Mouse (Mus musculus) lung, embryonic 15.5 days (tissue): ENCODE results near the gene B3gnt8. TPM values are rescaled to one million over a fixed set of nuclear protein-coding genes. Genes with fewer than 3 reads are reported as not detected.

Source experiments
- ATAC-seq: fragments of 200-750 bp; cut with Nextera tagmentation; 2 replicates; pipeline ENCODE4 v1.8.0; 2017; ENCODE audit warnings: moderate number of reproducible peaks, borderline replicate concordance; ENCODE audit not compliant: low FRiP score, low TSS enrichment; ENCODE audit errors: extremely low read depth
- H3K27ac ChIP-seq: fragments of 300-500 bp; sonication (generic); 2 replicates; pipeline ENCODE4 v1.5.1; 2015; ENCODE audit warnings: moderate library complexity, mild to moderate bottlenecking, inconsistent platforms
- H3K27me3 ChIP-seq: fragments of 300-500 bp; sonication (generic); 2 replicates; pipeline ENCODE4 v1.6.1; 2015; ENCODE audit warnings: inconsistent platforms
- H3K36me3 ChIP-seq: fragments of 300-500 bp; sonication (generic); 2 replicates; pipeline ENCODE4 v1.6.1; 2015; ENCODE audit warnings: inconsistent platforms
- H3K4me1 ChIP-seq: fragments of 300-500 bp; sonication (generic); 2 replicates; pipeline ENCODE4 v1.6.1; 2015; ENCODE audit warnings: inconsistent platforms
- H3K4me2 ChIP-seq: fragments of 300-500 bp; sonication (generic); 2 replicates; pipeline ENCODE4 v1.6.1; 2015; ENCODE audit warnings: inconsistent platforms, mild to moderate bottlenecking, moderate library complexity
- H3K4me3 ChIP-seq: fragments of 300-500 bp; sonication (generic); 2 replicates; pipeline ENCODE4 v1.5.1; 2015; ENCODE audit warnings: mild to moderate bottlenecking, inconsistent platforms
- H3K9ac ChIP-seq: fragments of 300-500 bp; sonication (generic); 2 replicates; pipeline ENCODE4 v1.6.1; 2015; ENCODE audit warnings: inconsistent platforms
- H3K9me3 ChIP-seq: fragments of 300-500 bp; sonication (generic); 2 replicates; pipeline ENCODE4 v1.6.1; 2016; ENCODE audit warnings: inconsistent platforms
- WGBS: fragments of 180-500 bp; shearing (Covaris S2); methylation state at CpG from one replicate; pipeline ENCODE4 v1.1.7; 2015; 5-methylcytosine and 5-hydroxymethylcytosine counted together
- polyA plus RNA-seq: library from polyadenylated mRNA; unstranded; fragments of >200 nt; fragmentation: Nextera tagmentation; extraction: Ambion mirVana; gene quantifications from 2 replicates; pipeline ENCODE4 v1.2.1, GENCODE M21; 2015

The B3gnt8 gene
- polyA plus RNA-seq, 1 experiment from 2014 or later = 11.4 TPM

DNA sequence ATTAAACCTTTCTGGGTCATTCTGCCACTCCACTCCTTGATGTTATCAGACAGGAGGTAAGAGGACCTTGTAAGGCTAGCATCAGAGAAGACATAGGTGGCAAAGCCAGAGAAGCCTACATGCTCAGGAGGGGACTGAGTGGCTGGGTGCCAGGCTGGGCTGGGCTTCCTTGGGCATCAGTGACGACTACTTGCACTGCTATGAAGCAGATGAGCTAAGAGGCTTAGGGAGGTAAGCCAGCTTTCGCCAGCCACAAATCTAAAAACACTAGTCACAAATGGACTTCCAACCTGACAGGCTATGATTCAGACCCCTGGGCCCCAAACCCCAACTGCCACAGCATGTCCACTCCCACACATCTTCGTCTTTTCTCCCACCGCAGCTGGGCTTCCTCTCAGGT lies 18.2 kb downstream of the B3gnt8 start:
- Histone ChIP-seq H3K9me3 (no peaks in the 10 kb centered on the region), H3K9ac (no peak overlapping the region), H3K4me1 (no peaks in the 10 kb centered on the region), H3K27ac (no peak overlapping the region), H3K4me3 (no peak overlapping the region), H3K36me3 (no peaks in the 10 kb centered on the region), H3K4me2 (no peak overlapping the region), H3K27me3 (no peaks in the 10 kb centered on the region)
- no peak for ATAC-seq
- 70% methylated on average over 4 of the region's 4 CpGs for WGBS

DNA sequence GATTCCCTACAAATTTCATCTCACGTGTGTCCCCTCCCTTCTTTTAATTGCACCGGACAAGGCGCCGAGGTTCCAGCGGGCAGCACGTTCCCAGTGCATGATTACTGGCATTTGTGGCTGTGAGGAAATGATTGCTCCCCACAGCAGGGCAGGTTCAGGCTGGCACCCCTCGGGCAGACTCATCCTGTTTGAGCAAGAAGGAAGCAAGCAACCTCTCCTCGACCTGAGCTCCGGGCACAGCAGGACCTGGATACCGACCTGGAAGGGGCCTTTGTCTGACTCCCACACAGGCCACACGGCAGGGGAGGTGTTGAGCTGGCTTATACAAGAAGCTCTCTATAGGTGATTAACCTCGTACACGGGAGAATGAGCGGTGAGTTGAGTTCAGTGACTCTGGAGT lies 18.6 kb downstream of the B3gnt8 start:
- H3K4me1 ChIP-seq = no peaks in the 10 kb centered on the region
- H3K9ac ChIP-seq = no peak overlapping the region
- H3K36me3 ChIP-seq = no peaks in the 10 kb centered on the region
- no peak overlapping the region for H3K4me2 ChIP-seq
- H3K27ac ChIP-seq = no peak overlapping the region
- no peak for ATAC-seq
- no peak overlapping the region for H3K4me3 ChIP-seq
- WGBS = 65% methylated on average over 14 of the region's 14 CpGs
- H3K27me3 ChIP-seq = no peaks in the 10 kb centered on the region
- H3K9me3 ChIP-seq = no peaks in the 10 kb centered on the region

- no peaks in the 10 kb centered on the region for H3K4me1 ChIP-seq
- ATAC-seq = no peak; the same call in 1 of the 2 replicates
- no peaks in the 10 kb centered on the region for H3K9me3 ChIP-seq
- no peak overlapping the region for H3K4me3 ChIP-seq
- H3K36me3 ChIP-seq = no peaks in the 10 kb centered on the region
- 53% methylated on average over 5 of the region's 5 CpGs for WGBS
- H3K27me3 ChIP-seq = no peaks in the 10 kb centered on the region
- no peak overlapping the region for H3K27ac ChIP-seq
- H3K9ac ChIP-seq = no peak overlapping the region
- no peak overlapping the region for H3K4me2 ChIP-seq
These were observed 21.2 kb downstream of the B3gnt8 start for GRCm38 (mm10) chr7:25647574-25648123.

- no peaks in the 10 kb centered on the region for H3K36me3 ChIP-seq
- H3K27ac ChIP-seq = no peak overlapping the region
- no peak overlapping the region for H3K4me3 ChIP-seq
- no peak overlapping the region for H3K9ac ChIP-seq
- no peak overlapping the region for H3K4me2 ChIP-seq
- no peaks in the 10 kb centered on the region for H3K4me1 ChIP-seq
- no peak for ATAC-seq
- no peaks in the 10 kb centered on the region for H3K9me3 ChIP-seq
- WGBS = 57% methylated on average over 5 of the region's 5 CpGs
- no peaks in the 10 kb centered on the region for H3K27me3 ChIP-seq
These were observed 23.4 kb downstream of the B3gnt8 start for GRCm38 (mm10) chr7:25649839-25650238.

DNA sequence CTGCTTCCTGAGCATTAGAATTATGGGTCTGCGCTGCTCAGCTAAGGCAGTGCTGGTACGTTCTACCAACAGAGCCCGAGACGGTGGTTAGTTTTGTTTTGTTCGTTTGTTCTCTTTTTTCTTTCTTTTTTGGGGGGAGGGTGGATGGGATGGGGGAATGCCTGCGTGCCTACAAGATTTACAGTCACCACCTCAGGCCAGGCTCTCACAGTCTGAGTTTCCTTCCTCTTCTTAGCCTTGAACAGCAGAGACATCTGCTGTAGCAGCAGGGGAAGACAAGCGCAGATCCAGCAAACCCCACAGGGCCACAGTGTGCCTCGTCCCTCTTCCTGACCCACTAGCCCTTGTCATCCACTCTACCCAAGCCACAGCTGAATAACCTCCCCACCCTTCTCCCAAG lies 24.8 kb downstream of the B3gnt8 start:
- no peaks in the 10 kb centered on the region for H3K9me3 ChIP-seq
- no peak for ATAC-seq
- no peak overlapping the region for H3K4me3 ChIP-seq
- 88% methylated on average over 8 of the region's 8 CpGs for WGBS
- H3K27me3 ChIP-seq = no peaks in the 10 kb centered on the region
- no peak overlapping the region for H3K4me2 ChIP-seq
- H3K27ac ChIP-seq = no peak overlapping the region
- no peaks in the 10 kb centered on the region for H3K36me3 ChIP-seq
- H3K9ac ChIP-seq = no peak overlapping the region
- no peaks in the 10 kb centered on the region for H3K4me1 ChIP-seq

- Histone ChIP-seq H3K27ac (no peak overlapping the region), H3K4me1 (peaks cover 4% of the 10 kb centered on the region), H3K36me3 (no peaks in the 10 kb centered on the region), H3K9me3 (no peaks in the 10 kb centered on the region), H3K4me2 (no peak overlapping the region), H3K9ac (no peak overlapping the region), H3K27me3 (no peaks in the 10 kb centered on the region), H3K4me3 (no peak overlapping the region)
- ATAC-seq = no peak
- 57% methylated on average over 12 of the region's 12 CpGs for WGBS
These were observed 25.8 kb downstream of the B3gnt8 start for GRCm38 (mm10) chr7:25652244-25652759.

- no peak overlapping the region for H3K27ac ChIP-seq
- H3K4me3 ChIP-seq = no peak overlapping the region
- H3K9ac ChIP-seq = no peak overlapping the region
- ATAC-seq = no peak
- H3K27me3 ChIP-seq = no peaks in the 10 kb centered on the region
- peaks cover 23% of the 10 kb centered on the region for H3K4me1 ChIP-seq
- no peak overlapping the region for H3K4me2 ChIP-seq
- H3K9me3 ChIP-seq = no peaks in the 10 kb centered on the region
- H3K36me3 ChIP-seq = no peaks in the 10 kb centered on the region
- WGBS = 75% methylated on average over 11 of the region's 11 CpGs
These were observed 29.4 kb downstream of the B3gnt8 start for GRCm38 (mm10) chr7:25655601-25656428.

DNA sequence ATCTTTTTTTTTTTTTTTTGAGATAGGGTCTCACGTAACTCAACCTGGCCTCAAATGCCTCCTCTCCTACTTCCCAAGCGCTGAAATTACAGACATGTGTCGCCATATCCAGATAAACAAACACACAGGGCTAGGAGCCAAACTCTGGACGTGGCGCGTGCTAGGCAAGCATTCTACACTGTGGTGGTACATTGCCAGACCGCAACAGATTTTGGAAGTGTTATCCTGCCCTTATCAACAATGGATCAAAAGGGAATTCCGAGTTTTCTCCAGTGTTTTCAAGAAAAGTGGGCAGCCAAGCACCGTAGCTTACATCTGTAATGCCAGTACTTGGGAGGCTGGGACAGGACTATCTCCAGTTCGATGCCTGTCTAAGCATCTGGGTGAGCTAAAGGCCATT lies 31.3 kb downstream of the B3gnt8 start:
- WGBS = 20% methylated on average over 10 of the region's 10 CpGs
- H3K9ac ChIP-seq = peak overlapping the region; percentile 74
- peak overlapping the region; percentile 77 for H3K4me2 ChIP-seq
- no peak for ATAC-seq
- no peaks in the 10 kb centered on the region for H3K27me3 ChIP-seq
- no peak overlapping the region for H3K27ac ChIP-seq
- no peaks in the 10 kb centered on the region for H3K9me3 ChIP-seq
- peak overlapping the region; percentile 79 for H3K4me3 ChIP-seq
- H3K36me3 ChIP-seq = no peaks in the 10 kb centered on the region
- H3K4me1 ChIP-seq = peaks cover 23% of the 10 kb centered on the region

- under 1% methylated on average over 50 of the region's 50 CpGs for WGBS
- Histone ChIP-seq H3K9me3 (no peaks in the 10 kb centered on the region), H3K4me1 (peaks cover 23% of the 10 kb centered on the region), H3K4me3 (peak within 1 kb of the TSS; percentile 79), H3K9ac (peak within 1 kb of the TSS; percentile 74), H3K4me2 (peak within 1 kb of the TSS; percentile 77), H3K36me3 (peaks cover 6% of the 10 kb centered on the region; the same call in 1 of the 2 replicates), H3K27ac (peak within 1 kb of the TSS; percentile 65), H3K27me3 (no peaks in the 10 kb centered on the region)
- ATAC-seq = peak; percentile 98
These were observed 32.4 kb downstream of the B3gnt8 start, which contains the start of the genes Bckdha and Exosc5 for GRCm38 (mm10) chr7:25658657-25659472. Bckdha (minus strand) TSS chr7:25658981. Exosc5 (plus strand) TSS chr7:25659164.

GRCm38 (mm10) chr7:25666381-25666780 lies 39.9 kb downstream of the B3gnt8 start:
- Histone ChIP-seq H3K4me1 (no peaks in the 10 kb centered on the region), H3K27me3 (no peaks in the 10 kb centered on the region), H3K9ac (no peak overlapping the region), H3K27ac (no peak overlapping the region), H3K4me3 (no peak overlapping the region), H3K9me3 (no peaks in the 10 kb centered on the region), H3K4me2 (no peak overlapping the region), H3K36me3 (peaks cover 44% of the 10 kb centered on the region)
- 91% methylated on average over 8 of the region's 8 CpGs for WGBS
- no peak for ATAC-seq

DNA sequence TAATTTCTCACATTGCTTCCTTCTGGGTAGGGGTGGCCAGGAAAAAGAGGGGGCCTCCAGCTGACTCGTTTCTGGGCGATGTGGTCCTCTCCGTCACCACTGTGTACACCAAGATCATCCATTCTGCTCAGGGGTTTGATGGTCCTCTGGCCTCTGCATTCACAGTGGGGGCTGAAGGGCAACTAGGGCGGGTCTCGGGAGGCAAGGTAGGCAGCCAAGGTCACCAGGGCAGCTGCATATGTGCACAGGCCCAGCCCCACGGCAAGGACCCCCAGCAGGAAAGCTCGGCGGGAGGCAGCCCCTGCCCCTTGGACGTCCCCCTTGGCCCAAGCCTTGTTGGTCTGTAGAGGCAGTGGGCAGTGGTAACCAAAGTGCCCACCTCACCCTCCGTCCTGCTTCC lies 42.7 kb downstream of the B3gnt8 start:
- no peak for ATAC-seq
- no peaks in the 10 kb centered on the region for H3K4me1 ChIP-seq
- H3K36me3 ChIP-seq = peaks cover 34% of the 10 kb centered on the region
- no peaks in the 10 kb centered on the region for H3K9me3 ChIP-seq
- 91% methylated on average over 10 of the region's 10 CpGs for WGBS
- no peak overlapping the region for H3K4me3 ChIP-seq
- H3K27ac ChIP-seq = no peak overlapping the region
- H3K9ac ChIP-seq = no peak overlapping the region
- H3K27me3 ChIP-seq = peaks cover 12% of the 10 kb centered on the region
- no peak overlapping the region for H3K4me2 ChIP-seq
